Mouse (Mus musculus) thymus, adult 2 months (tissue): ENCODE data around the gene Fgfr2.

ENCODE experiments used
- CTCF ChIP-seq: fragments of 200-500 bp; IDR thresholded peaks from 2 replicates; pipeline ENCODE4 v1.5.1; 2012; ENCODE audit warnings: mild to moderate bottlenecking, control low read depth, low read length, moderate library complexity, borderline replicate concordance; ENCODE audit not compliant: control insufficient read depth, poor library complexity, insufficient read depth; ENCODE audit errors: extremely low read depth
- POLR2A ChIP-seq: fragments of 200-500 bp; IDR thresholded peaks from 2 replicates; pipeline ENCODE4 v1.6.1; 2012; ENCODE audit warnings: mild to moderate bottlenecking, low read length, control low read depth, moderate library complexity; ENCODE audit not compliant: control insufficient read depth, poor library complexity, insufficient read depth; ENCODE audit errors: extremely low read depth

DNA sequence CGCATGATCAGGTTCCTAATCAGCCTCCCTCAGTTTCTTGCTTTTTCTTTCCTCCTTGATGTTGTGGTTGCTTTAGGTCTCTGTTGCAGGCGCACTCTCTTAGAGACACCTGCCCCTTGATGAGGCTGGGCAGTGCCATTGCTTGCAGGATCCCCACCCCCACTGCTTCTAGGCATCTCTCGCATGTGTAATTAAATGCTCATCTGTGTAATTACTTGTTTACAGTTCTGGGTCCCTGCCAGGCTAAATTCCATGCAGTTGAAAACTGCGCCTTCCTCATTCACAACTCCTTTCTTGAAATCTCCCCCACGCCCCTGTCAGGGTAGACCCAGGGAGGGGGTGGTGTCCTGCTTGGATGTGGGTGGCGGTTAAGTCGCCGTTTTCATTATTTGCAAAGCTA, 1380.0 kb downstream of the Fgfr2 start:
- TF ChIP-seq CTCF (no peak), POLR2A (no peak)
